19 mouse cellular contexts compared by ENCODE assay signal in genomic region chr14:105599550-105600453, GRCm38 (mm10).
DNase-seq lines count a peak whose midpoint lies in the region; ATAC-seq and TF ChIP-seq lines count a peak whose summit lies in the region.
"Had no signal": no experiment of that assay in that cellular context is flagged by ENCODE, and none has a peak within 500 bp of the region (broad histone marks: within the 10 kb centered on the region; RNA-seq: fewer than 3 reads in every experiment).

No protein-coding gene starts in this region.

- H3K4me1 ChIP-seq in forebrain, embryonic 12.5 days, result 0 out of 2 replicates have a peak, but pooled peaks cover 2% of the 10 kb centered on the region
- peaks cover 3% of the 10 kb centered on the region; the same call in 1 of the 2 replicates for H3K4me1 ChIP-seq in forebrain, embryonic 10.5 days
- H3K4me1 ChIP-seq in hindbrain, postnatal 0 days (ENCODE audit: insufficient read depth, low read length), result no peaks in the 10 kb centered on the region
- H3K4me1 ChIP-seq: heart, embryonic 10.5 days; intestine, embryonic 15.5 days; stomach, embryonic 15.5 days had no signal

- DNase-seq in forebrain, embryonic 10.5 days (ENCODE audit: extremely low spot score, low spot score), result no peak
- DNase-seq in layer of hippocampus, postnatal 14 days (ENCODE audit: low spot score in 2 of 2), result peak; percentile 22 to 40
- DNase-seq in layer of hippocampus, adult 9-10 months (ENCODE audit: low spot score), result no peak
- DNase-seq in ZHBTc4 (ENCODE audit: low read depth, low spot score), result peak; percentile 16
- DNase-seq in hindbrain, postnatal 0 days (ENCODE audit: low spot score), result no peak
- DNase-seq in cerebellum, adult 18-20 months, result no peak
- DNase-seq in cerebellum, postnatal 10 days, result no peak
- DNase-seq: cerebellum, adult 2 months; gastrocnemius, postnatal 36 days; heart, postnatal 14 days; liver, postnatal 0 days; spleen, adult 18-20 months; thymus, postnatal 14 days had no signal

- 79% methylated on average over 24 of the region's 24 CpGs for WGBS in forebrain, embryonic 12.5 days
- 89% methylated on average over 24 of the region's 24 CpGs for WGBS in forebrain, embryonic 10.5 days
- 80% methylated on average over 24 of the region's 24 CpGs for WGBS in hindbrain, postnatal 0 days

- H3K4me3 ChIP-seq in forebrain, embryonic 12.5 days (replicated peaks), result no peak overlapping the region
- no peak overlapping the region for H3K4me3 ChIP-seq in forebrain, embryonic 10.5 days
- no peak overlapping the region for H3K4me3 ChIP-seq in hindbrain, postnatal 0 days (ENCODE audit: low read length)
- H3K4me3 ChIP-seq: heart, embryonic 10.5 days; intestine, embryonic 15.5 days; limb, embryonic 15.5 days; stomach, embryonic 15.5 days had no signal

- no peak overlapping the region for H3K27ac ChIP-seq in forebrain, embryonic 12.5 days
- H3K27ac ChIP-seq in forebrain, embryonic 10.5 days, result no peak overlapping the region
- H3K27ac ChIP-seq in hindbrain, postnatal 0 days, result no peak overlapping the region
- H3K27ac ChIP-seq: heart, embryonic 10.5 days; intestine, embryonic 15.5 days; limb, embryonic 15.5 days; stomach, embryonic 15.5 days had no signal

- TF ChIP-seq CTCF in hindbrain, postnatal 0 days (IDR thresholded peaks at IDR 0.05; ENCODE audit: low read depth), result no peak

- H3K4me2 ChIP-seq in forebrain, embryonic 12.5 days, result no peak overlapping the region
- H3K4me2 ChIP-seq in hindbrain, postnatal 0 days (ENCODE audit: low read depth, low read length), result peak overlapping the region; percentile 28
- H3K4me2 ChIP-seq: intestine, embryonic 15.5 days; limb, embryonic 15.5 days; stomach, embryonic 15.5 days had no signal

- no peak overlapping the region for H3K9ac ChIP-seq in forebrain, embryonic 12.5 days
- no peak overlapping the region for H3K9ac ChIP-seq in hindbrain, postnatal 0 days (replicated peaks; ENCODE audit: low read length)
- H3K9ac ChIP-seq: intestine, embryonic 15.5 days; limb, embryonic 15.5 days; liver, postnatal 0 days; stomach, embryonic 15.5 days had no signal

- no peaks in the 10 kb centered on the region for H3K36me3 ChIP-seq in forebrain, embryonic 12.5 days (replicated peaks)
- H3K36me3 ChIP-seq in forebrain, embryonic 10.5 days (replicated peaks), result no peaks in the 10 kb centered on the region
- H3K36me3 ChIP-seq in hindbrain, postnatal 0 days (ENCODE audit: insufficient read depth, low read length), result no peaks in the 10 kb centered on the region
- H3K36me3 ChIP-seq: heart, embryonic 10.5 days; intestine, embryonic 15.5 days; limb, embryonic 15.5 days; stomach, embryonic 15.5 days had no signal

- H3K9me3 ChIP-seq in forebrain, embryonic 12.5 days, result no peaks in the 10 kb centered on the region
- peaks cover 3% of the 10 kb centered on the region; the same call in 1 of the 2 replicates for H3K9me3 ChIP-seq in forebrain, embryonic 10.5 days
- no peaks in the 10 kb centered on the region for H3K9me3 ChIP-seq in hindbrain, postnatal 0 days (ENCODE audit: low read length)
- H3K9me3 ChIP-seq: heart, embryonic 10.5 days; intestine, embryonic 15.5 days; limb, embryonic 15.5 days; stomach, embryonic 15.5 days had no signal

- 0 out of 2 replicates have a peak, but pooled peaks have one; percentile 33 for ATAC-seq in forebrain, embryonic 12.5 days (ENCODE audit: low FRiP score)
- ATAC-seq in hindbrain, postnatal 0 days, result no peak
- ATAC-seq: intestine, embryonic 15.5 days; liver, postnatal 0 days had no signal

- no peaks in the 10 kb centered on the region for H3K27me3 ChIP-seq in forebrain, embryonic 12.5 days
- no peaks in the 10 kb centered on the region for H3K27me3 ChIP-seq in forebrain, embryonic 10.5 days (ENCODE audit: poor library complexity, severe bottlenecking)
- H3K27me3 ChIP-seq in hindbrain, postnatal 0 days (ENCODE audit: insufficient read depth, low read length), result no peaks in the 10 kb centered on the region
- H3K27me3 ChIP-seq: CH12.LX; intestine, embryonic 15.5 days; limb, embryonic 15.5 days; stomach, embryonic 15.5 days had no signal

Comparison
In these comparisons a context has a peak if more than half of its experiments do, and no peak if none do; other contexts are left out.
1. DNase-seq: peak in layer of hippocampus, postnatal 14 days (2 of 2) and ZHBTc4 (single experiment); none in forebrain, embryonic 10.5 days (single experiment), layer of hippocampus, adult 9-10 months (single experiment), hindbrain, postnatal 0 days (single experiment), cerebellum, adult 18-20 months (0 of 2) and cerebellum, postnatal 10 days (0 of 2).